Mouse (Mus musculus) myocyte (in vitro differentiated cells): ENCODE data around the gene Gm572.

ENCODE experiments used
- CEBPB ChIP-seq: IDR thresholded peaks from 2 replicates; pipeline ENCODE4 v1.6.1; 2011; ENCODE audit warnings: mild to moderate bottlenecking, moderate library complexity; ENCODE audit not compliant: poor library complexity, insufficient read depth, severe bottlenecking
- E2F4 ChIP-seq: IDR thresholded peaks from one replicate; pipeline ENCODE4 v1.6.1; 2011; ENCODE audit warnings: mild to moderate bottlenecking, control low read depth, moderate library complexity; ENCODE audit not compliant: insufficient read depth
- MAX ChIP-seq: IDR thresholded peaks from one replicate; pipeline ENCODE4 v1.6.1; 2011; ENCODE audit warnings: low read depth, mild to moderate bottlenecking, control low read depth
- MYOD1 ChIP-seq, 3 experiments: IDR thresholded peaks; one replicate each; pipeline ENCODE4 v1.6.1; 2011; ENCODE audit warnings: control low read depth in 2 of 3, low read depth in 2 of 3, mild to moderate bottlenecking in 2 of 3, moderate library complexity in 1 of 3; ENCODE audit not compliant: insufficient read length in 2 of 3, control insufficient read depth in 1 of 3
- POLR2A ChIP-seq: IDR thresholded peaks from one replicate; pipeline ENCODE4 v1.6.1; 2011; ENCODE audit warnings: low read depth, mild to moderate bottlenecking, control low read depth, moderate library complexity; ENCODE audit not compliant: insufficient read length
- USF1 ChIP-seq: IDR thresholded peaks from one replicate; pipeline ENCODE4 v1.6.1; 2011; ENCODE audit warnings: low read depth, mild to moderate bottlenecking, control low read depth, moderate library complexity

GRCm38 (mm10) chr4:148680505-148681067 is 37.5 kb downstream of the Gm572 start:
- TF ChIP-seq MAX, result no peak
- TF ChIP-seq E2F4, result no peak
- no peak for TF ChIP-seq MYOD1 (IDR thresholded peaks at IDR 0.05; ENCODE audit: control insufficient read depth in 1 of 3, insufficient read length in 2 of 3, low read depth in 2 of 3)
- no peak for TF ChIP-seq POLR2A
- TF ChIP-seq USF1, result no peak
- no peak for TF ChIP-seq CEBPB
